In the genomic region with DNA sequence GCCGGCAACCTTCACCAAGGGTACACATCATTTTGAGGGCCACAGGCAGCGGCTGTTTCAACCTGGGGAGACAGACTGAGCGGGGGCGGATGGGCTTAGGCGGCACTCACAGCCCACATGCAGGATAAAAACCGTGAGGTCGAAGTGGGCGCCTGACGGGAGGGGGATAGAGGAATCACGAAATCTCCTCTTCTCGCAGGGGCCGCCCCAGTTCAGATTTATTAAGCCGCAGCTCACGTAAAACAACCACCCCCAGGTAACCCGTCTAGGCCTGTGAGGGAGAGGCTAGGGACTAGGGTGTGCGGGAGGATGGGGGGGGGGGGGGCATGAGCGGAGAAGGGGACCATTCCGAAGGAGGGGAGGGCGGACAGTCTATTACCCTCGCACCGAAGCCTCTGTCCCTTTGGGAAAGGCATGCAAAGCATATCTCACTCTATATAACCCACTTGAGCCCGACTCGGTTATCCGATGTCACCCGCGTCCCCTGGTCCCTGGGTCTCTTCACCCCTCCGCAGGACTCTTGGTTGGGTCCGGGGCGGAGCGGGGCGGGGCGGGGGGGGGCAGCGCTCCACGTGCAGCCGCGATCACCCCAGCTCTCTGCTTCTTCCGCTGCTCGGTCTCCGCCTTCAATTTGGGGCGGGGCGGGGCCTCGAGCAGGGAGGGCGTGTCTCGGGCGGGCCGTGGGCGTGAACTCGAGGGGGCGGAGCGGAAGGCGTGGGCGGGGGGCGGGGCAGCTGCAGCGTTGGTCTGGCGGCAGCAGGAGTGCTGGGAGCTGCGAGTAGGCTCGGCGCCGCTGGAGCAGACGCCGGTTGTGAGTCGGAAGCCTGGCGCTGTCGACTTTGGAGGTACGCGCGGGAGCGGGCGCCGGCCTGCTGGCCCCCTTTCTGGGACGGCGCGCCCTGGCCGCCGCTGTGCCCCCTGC, we compare ENCODE assay signal across 8 mouse cellular contexts. TPM values are rescaled to one million over a fixed set of nuclear protein-coding genes. Genes with fewer than 3 reads are reported as not detected.
DNase-seq lines count a peak whose midpoint lies in the region; ATAC-seq and TF ChIP-seq lines count a peak whose summit lies in the region.

A gene (plus strand): TSS at position 786 of the 922 bp plus-strand sequence.

- peak; percentile 92 for ATAC-seq in forebrain, embryonic 11.5 days (replicated peaks; ENCODE audit: low FRiP score)
- peak; percentile 91 for ATAC-seq in heart, embryonic 16.5 days (replicated peaks; ENCODE audit: extremely low read depth, insufficient read depth, low FRiP score)
- ATAC-seq in liver, embryonic 16.5 days (ENCODE audit: low read depth) = peak; percentile 86
- peak; percentile 93 for ATAC-seq in neural tube, embryonic 13.5 days (ENCODE audit: low read depth)

- peaks cover 9% of the 10 kb centered on the region for H3K4me1 ChIP-seq in forebrain, embryonic 11.5 days (replicated peaks; ENCODE audit: control insufficient read depth, insufficient read depth, low read length)
- H3K4me1 ChIP-seq in heart, embryonic 16.5 days (ENCODE audit: control insufficient read depth, insufficient read depth, low read length) = peaks cover 31% of the 10 kb centered on the region
- peaks cover 9% of the 10 kb centered on the region for H3K4me1 ChIP-seq in liver, embryonic 16.5 days (ENCODE audit: control insufficient read depth, low read depth, low read length)
- H3K4me1 ChIP-seq in neural tube, embryonic 13.5 days (replicated peaks) = peaks cover 43% of the 10 kb centered on the region
- peaks cover 8% of the 10 kb centered on the region for H3K4me1 ChIP-seq in testis, adult 2 months (ENCODE audit: control insufficient read depth, insufficient read depth, low read length)

- peak; percentile 89 to 93 for DNase-seq in CD8-positive naive resting alpha-beta T cell, adult 2 months (ENCODE audit: low read depth in 2 of 2, low spot score in 2 of 2)
- peak; percentile 79 for DNase-seq in c-Kit-positive CD71-negative TER-119-negative erythroid progenitor cells, embryonic 14.5 days (ENCODE audit: low read depth)
- peak; percentile 99 for DNase-seq in forebrain, embryonic 11.5 days (ENCODE audit: low spot score)
- peak; percentile 96 to 97 for DNase-seq in kidney, postnatal 4 days

- H3K9me3 ChIP-seq in forebrain, embryonic 11.5 days (ENCODE audit: control insufficient read depth, low read length) = no peaks in the 10 kb centered on the region
- H3K9me3 ChIP-seq in heart, embryonic 16.5 days (replicated peaks; ENCODE audit: control insufficient read depth, low read length) = no peaks in the 10 kb centered on the region
- H3K9me3 ChIP-seq in liver, embryonic 16.5 days (replicated peaks; ENCODE audit: control insufficient read depth, low read length) = no peaks in the 10 kb centered on the region
- no peaks in the 10 kb centered on the region for H3K9me3 ChIP-seq in neural tube, embryonic 13.5 days

- peak; percentile 24; the same call in 1 of the 2 replicates for TF ChIP-seq CTCF in testis, adult 2 months (IDR thresholded peaks at IDR 0.05; ENCODE audit: control insufficient read depth, insufficient read depth, insufficient replicate concordance, low read depth, low read length)

- no peaks in the 10 kb centered on the region for H3K36me3 ChIP-seq in forebrain, embryonic 11.5 days (ENCODE audit: control insufficient read depth, insufficient read depth, low read length)
- H3K36me3 ChIP-seq in heart, embryonic 16.5 days (ENCODE audit: control insufficient read depth, insufficient read depth) = no peaks in the 10 kb centered on the region
- no peaks in the 10 kb centered on the region for H3K36me3 ChIP-seq in liver, embryonic 16.5 days (ENCODE audit: control insufficient read depth, insufficient read depth)
- H3K36me3 ChIP-seq in neural tube, embryonic 13.5 days = no peaks in the 10 kb centered on the region
- H3K36me3 ChIP-seq in testis, adult 2 months (ENCODE audit: control insufficient read depth, insufficient read depth, low read length) = no peaks in the 10 kb centered on the region

- peak; percentile 91 for TF ChIP-seq POLR2A in testis, adult 2 months (IDR thresholded peaks at IDR 0.05; ENCODE audit: control insufficient read depth, low read depth, low read length)

- H3K4me2 ChIP-seq in forebrain, embryonic 11.5 days (ENCODE audit: low read depth, low read length, severe bottlenecking) = peak within 1 kb of the TSS; percentile 75
- peak within 1 kb of the TSS; percentile 87 for H3K4me2 ChIP-seq in heart, embryonic 16.5 days (ENCODE audit: low read depth, low read length)
- H3K4me2 ChIP-seq in liver, embryonic 16.5 days (ENCODE audit: low read depth, low read length) = peak within 1 kb of the TSS; percentile 91
- peak within 1 kb of the TSS; percentile 77 for H3K4me2 ChIP-seq in neural tube, embryonic 13.5 days

- H3K4me3 ChIP-seq in forebrain, embryonic 11.5 days (ENCODE audit: low read depth, low read length) = peak within 1 kb of the TSS; percentile 71
- peak within 1 kb of the TSS; percentile 94 for H3K4me3 ChIP-seq in heart, embryonic 16.5 days (ENCODE audit: low read length)
- H3K4me3 ChIP-seq in liver, embryonic 16.5 days (ENCODE audit: low read depth, low read length) = peak within 1 kb of the TSS; percentile 74
- peak within 1 kb of the TSS; percentile 61 for H3K4me3 ChIP-seq in neural tube, embryonic 13.5 days
- H3K4me3 ChIP-seq in testis, adult 2 months (ENCODE audit: control insufficient read depth, low read depth, low read length) = peak within 1 kb of the TSS; percentile 93

- H3K27ac ChIP-seq in forebrain, embryonic 11.5 days (ENCODE audit: low read depth, low read length) = peak within 1 kb of the TSS; percentile 92
- H3K27ac ChIP-seq in heart, embryonic 16.5 days (ENCODE audit: low read length) = peak within 1 kb of the TSS; percentile 99
- peak within 1 kb of the TSS; percentile 87 for H3K27ac ChIP-seq in liver, embryonic 16.5 days (ENCODE audit: low read length)
- peak within 1 kb of the TSS; percentile 91 for H3K27ac ChIP-seq in neural tube, embryonic 13.5 days (replicated peaks)
- peak within 1 kb of the TSS; percentile 94 for H3K27ac ChIP-seq in testis, adult 2 months (ENCODE audit: control insufficient read depth, insufficient read depth, low read depth, low read length)

- H3K9ac ChIP-seq in forebrain, embryonic 11.5 days (ENCODE audit: low read length) = peak within 1 kb of the TSS; percentile 82
- peak within 1 kb of the TSS; percentile 99 for H3K9ac ChIP-seq in heart, embryonic 16.5 days (ENCODE audit: low read length)
- H3K9ac ChIP-seq in liver, embryonic 16.5 days (ENCODE audit: low read depth, low read length) = peak within 1 kb of the TSS; percentile 75
- peak within 1 kb of the TSS; percentile 79 for H3K9ac ChIP-seq in neural tube, embryonic 13.5 days

- H3K27me3 ChIP-seq in forebrain, embryonic 11.5 days (ENCODE audit: control insufficient read depth, insufficient read depth, low read length) = no peaks in the 10 kb centered on the region
- H3K27me3 ChIP-seq in heart, embryonic 16.5 days (ENCODE audit: control insufficient read depth, insufficient read depth, low read length) = no peaks in the 10 kb centered on the region
- H3K27me3 ChIP-seq in liver, embryonic 16.5 days (ENCODE audit: control insufficient read depth, insufficient read depth, low read depth, low read length) = peaks cover 7% of the 10 kb centered on the region
- H3K27me3 ChIP-seq in neural tube, embryonic 13.5 days = no peaks in the 10 kb centered on the region
- no peaks in the 10 kb centered on the region for H3K27me3 ChIP-seq in testis, adult 2 months (ENCODE audit: control insufficient read depth, insufficient read depth, low read length)

- under 1% methylated on average over 65 of the region's 75 CpGs for WGBS in forebrain, embryonic 11.5 days
- under 1% methylated on average over 74 of the region's 75 CpGs for WGBS in heart, embryonic 16.5 days
- WGBS in liver, embryonic 16.5 days (ENCODE audit: insufficient replicate concordance) = under 1% methylated on average over 70 of the region's 75 CpGs
- under 1% methylated on average over 58 of the region's 75 CpGs for WGBS in neural tube, embryonic 13.5 days

RNA-seq across cellular contexts. Expression of the gene that starts here (rescaled TPM):
- polyA plus RNA-seq in forebrain, embryonic 11.5 days (2014; fragmentation: Nextera tagmentation; extraction: Ambion mirVana) = 20.9 and 22.7 TPM in 2 replicates
- polyA plus RNA-seq in heart, embryonic 16.5 days (2015; fragmentation: Nextera tagmentation; extraction: Ambion mirVana) = 25.7 and 27.7 TPM in 2 replicates
- polyA plus RNA-seq in liver, embryonic 16.5 days (2015; fragmentation: Nextera tagmentation; extraction: Ambion mirVana) = 3.7 and 3.8 TPM in 2 replicates
- polyA plus RNA-seq in neural tube, embryonic 13.5 days (2015; fragmentation: Nextera tagmentation; extraction: Ambion mirVana) = 12.7 and 15.6 TPM in 2 replicates
- 5.3 and 5.7 TPM in 2 replicates for polyA plus RNA-seq in testis, adult 2 months (2012; rRNA removed)

Comparison
In these comparisons a context has a peak if more than half of its experiments do, and no peak if none do; other contexts are left out.
1. Peak in every context shown above with its lines: DNase-seq, ATAC-seq, H3K4me3 ChIP-seq and H3K27ac ChIP-seq.